Mouse (Mus musculus): ENCODE measurements at regions not wholly inside any gene's neighbourhood (a gene's known extent, or its start where the extent isn't known, plus 50 kb on each side); places are given as distances from the start of the nearest gene placed in this dataset.

DNA sequence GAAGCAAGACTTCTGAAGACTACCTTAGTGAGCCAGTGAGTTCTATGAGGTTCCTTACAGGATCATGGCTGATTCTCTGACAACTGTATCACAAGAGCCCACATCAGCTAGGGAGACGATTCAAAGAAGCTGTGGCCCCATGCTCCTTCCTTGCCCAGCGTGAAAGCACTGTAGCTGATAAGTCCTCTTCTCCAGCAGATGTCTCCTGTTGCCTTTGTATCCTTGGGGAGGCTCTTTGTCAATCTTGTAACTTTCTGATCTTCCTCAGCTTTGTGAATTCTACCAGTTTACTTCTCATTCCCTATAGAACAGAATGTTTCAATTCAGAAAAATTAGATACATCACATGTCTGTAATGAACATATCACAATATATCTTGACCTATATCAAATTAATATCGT lies 584.0 kb upstream of the Tbl1xr1 start:
- H3K27me3 ChIP-seq (replicated peaks): no peaks in the 10 kb centered on the region
- WGBS: 63% methylated on average over 3 of the region's 3 CpGs
- ATAC-seq (replicated peaks): no peak
- no peak overlapping the region for H3K4me2 ChIP-seq
- H3K36me3 ChIP-seq (replicated peaks): no peaks in the 10 kb centered on the region
- peaks cover 13% of the 10 kb centered on the region for H3K4me1 ChIP-seq
- H3K9me3 ChIP-seq: no peaks in the 10 kb centered on the region
- no peak overlapping the region for H3K27ac ChIP-seq
- H3K4me3 ChIP-seq: no peak overlapping the region
- H3K9ac ChIP-seq: no peak overlapping the region

- H3K27me3 ChIP-seq (replicated peaks): no peaks in the 10 kb centered on the region
- 0 out of 2 replicates have a peak, but pooled peaks have one; percentile 32 for ATAC-seq (replicated peaks)
- H3K27ac ChIP-seq: no peak overlapping the region
- H3K4me3 ChIP-seq: no peak overlapping the region
- no peak overlapping the region for H3K4me2 ChIP-seq
- WGBS: 72% methylated on average over 6 of the region's 6 CpGs
- H3K9me3 ChIP-seq: no peaks in the 10 kb centered on the region
- no peaks in the 10 kb centered on the region for H3K36me3 ChIP-seq (replicated peaks)
- H3K4me1 ChIP-seq: peaks cover 13% of the 10 kb centered on the region
- H3K9ac ChIP-seq: no peak overlapping the region
Observed at GRCm38 (mm10) chr3:21493384-21493783, 583.1 kb upstream of the Tbl1xr1 start.

- Histone ChIP-seq H3K4me2 (no peak overlapping the region), H3K27ac (peak overlapping the region; percentile 66), H3K4me3 (no peak overlapping the region), H3K4me1 (peaks cover 13% of the 10 kb centered on the region), H3K9ac (no peak overlapping the region), H3K36me3 (replicated peaks) (no peaks in the 10 kb centered on the region), H3K27me3 (replicated peaks) (no peaks in the 10 kb centered on the region), H3K9me3 (no peaks in the 10 kb centered on the region)
- ATAC-seq (replicated peaks): peak; percentile 78
- 34% methylated on average over 3 of the region's 3 CpGs for WGBS
Observed at GRCm38 (mm10) chr3:21494904-21495303, 581.5 kb upstream of the Tbl1xr1 start.

GRCm38 (mm10) chr3:21495651-21496050 lies 580.8 kb upstream of the Tbl1xr1 start:
- Histone ChIP-seq H3K36me3 (replicated peaks) (no peaks in the 10 kb centered on the region), H3K4me2 (no peak overlapping the region), H3K27me3 (replicated peaks) (no peaks in the 10 kb centered on the region), H3K4me1 (peaks cover 13% of the 10 kb centered on the region), H3K9me3 (no peaks in the 10 kb centered on the region), H3K4me3 (no peak overlapping the region), H3K27ac (peak overlapping the region; percentile 66), H3K9ac (no peak overlapping the region)
- ATAC-seq (replicated peaks): no peak
- 64% methylated on average over 5 of the region's 5 CpGs for WGBS

DNA sequence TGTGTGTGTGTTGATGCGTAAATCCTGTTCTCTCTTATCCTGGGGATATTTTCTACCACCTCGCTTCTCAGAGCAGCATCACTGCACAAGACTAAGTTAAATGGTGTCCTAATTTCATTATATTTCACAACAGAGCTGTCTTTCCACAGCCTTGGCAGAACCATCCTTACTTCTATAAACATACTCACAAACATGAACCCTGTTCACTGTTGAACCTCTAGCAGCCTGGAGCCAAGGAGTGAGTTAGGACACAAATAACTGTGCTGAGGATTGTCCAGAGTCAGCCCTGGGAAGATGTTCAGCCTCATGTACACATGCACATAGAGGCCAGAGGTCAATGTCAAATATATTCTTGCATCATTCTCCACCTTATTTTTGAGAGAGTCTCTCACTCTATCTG lies 580.3 kb upstream of the Tbl1xr1 start:
- no peak overlapping the region for H3K4me3 ChIP-seq
- no peak overlapping the region for H3K27ac ChIP-seq
- no peak overlapping the region for H3K9ac ChIP-seq
- H3K9me3 ChIP-seq: no peaks in the 10 kb centered on the region
- H3K4me1 ChIP-seq: peaks cover 13% of the 10 kb centered on the region
- no peak for ATAC-seq (replicated peaks)
- H3K27me3 ChIP-seq (replicated peaks): no peaks in the 10 kb centered on the region
- 75% methylated on average over 2 of the region's 2 CpGs for WGBS
- no peak overlapping the region for H3K4me2 ChIP-seq
- H3K36me3 ChIP-seq (replicated peaks): no peaks in the 10 kb centered on the region

DNA sequence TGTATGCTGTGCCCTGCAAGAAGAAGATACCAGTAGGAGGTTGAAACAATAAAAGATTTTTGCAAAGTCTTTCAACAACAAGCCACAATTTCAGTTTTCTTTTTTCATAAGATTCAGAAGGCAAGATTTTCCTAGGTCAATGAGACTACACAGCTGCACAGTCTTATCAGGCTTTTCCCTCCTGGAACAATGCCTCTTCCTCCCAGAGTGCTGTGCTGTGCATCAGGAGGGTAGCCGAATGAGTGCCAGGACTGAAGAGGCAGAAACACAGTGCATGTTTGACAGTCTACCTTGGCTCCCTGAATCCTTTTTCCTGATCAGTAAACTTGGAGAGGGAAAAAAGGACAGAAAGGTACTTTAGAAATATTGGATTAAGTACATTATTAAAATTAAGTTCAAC lies 579.4 kb upstream of the Tbl1xr1 start:
- Histone ChIP-seq H3K9me3 (no peaks in the 10 kb centered on the region), H3K4me2 (no peak overlapping the region), H3K36me3 (replicated peaks) (no peaks in the 10 kb centered on the region), H3K27ac (no peak overlapping the region), H3K4me3 (no peak overlapping the region), H3K4me1 (peaks cover 13% of the 10 kb centered on the region), H3K9ac (no peak overlapping the region), H3K27me3 (replicated peaks) (no peaks in the 10 kb centered on the region)
- 59% methylated on average over 1 of the region's 1 CpGs for WGBS
- ATAC-seq (replicated peaks): no peak

GRCm38 (mm10) chr3:21507655-21508054 lies 568.8 kb upstream of the Tbl1xr1 start:
- Histone ChIP-seq H3K27me3 (replicated peaks) (no peaks in the 10 kb centered on the region), H3K4me1 (no peaks in the 10 kb centered on the region), H3K27ac (no peak overlapping the region), H3K4me3 (no peak overlapping the region), H3K36me3 (replicated peaks) (no peaks in the 10 kb centered on the region), H3K9me3 (peaks cover 25% of the 10 kb centered on the region), H3K9ac (no peak overlapping the region), H3K4me2 (no peak overlapping the region)
- ATAC-seq (replicated peaks): no peak
- WGBS: 98% methylated on average over 2 of the region's 2 CpGs

- no peaks in the 10 kb centered on the region for H3K4me1 ChIP-seq
- H3K4me3 ChIP-seq: no peak overlapping the region
- H3K36me3 ChIP-seq (replicated peaks): no peaks in the 10 kb centered on the region
- H3K27me3 ChIP-seq (replicated peaks): no peaks in the 10 kb centered on the region
- ATAC-seq (replicated peaks): no peak
- H3K27ac ChIP-seq: no peak overlapping the region
- peaks cover 19% of the 10 kb centered on the region for H3K9me3 ChIP-seq
- no peak overlapping the region for H3K9ac ChIP-seq
- H3K4me2 ChIP-seq: no peak overlapping the region
- WGBS: 87% methylated on average over 4 of the region's 4 CpGs
Observed at GRCm38 (mm10) chr3:21512081-21512480, 564.4 kb upstream of the Tbl1xr1 start.

DNA sequence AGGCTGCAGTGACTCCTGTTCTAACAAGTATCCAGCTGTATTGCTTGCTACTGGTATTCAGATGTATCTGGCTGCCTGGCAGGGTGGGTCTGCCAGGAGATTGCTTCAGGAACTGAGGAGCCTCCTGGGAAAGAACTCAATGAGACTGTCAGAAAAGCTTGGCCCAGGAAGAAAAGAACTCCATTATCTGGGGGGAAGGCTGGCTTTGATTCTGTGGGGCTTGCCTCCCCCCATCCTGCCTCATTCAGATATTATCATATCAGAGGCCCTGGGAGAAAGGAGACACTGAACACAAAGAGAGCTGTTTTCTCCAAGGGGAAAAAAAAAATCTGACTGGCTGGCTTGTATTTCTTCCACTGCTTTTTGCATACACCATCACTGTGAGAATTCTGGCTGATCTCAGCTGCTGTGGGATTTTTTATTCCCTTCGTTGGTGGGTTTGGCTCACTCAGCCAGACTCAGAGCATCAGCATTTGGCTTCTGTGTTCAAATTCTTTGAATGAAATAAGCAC lies 552.0 kb upstream of the Tbl1xr1 start:
- Histone ChIP-seq H3K9ac (no peak overlapping the region), H3K9me3 (peaks cover 5% of the 10 kb centered on the region; the same call in 1 of the 2 replicates), H3K4me2 (no peak overlapping the region), H3K4me3 (no peak overlapping the region), H3K27me3 (replicated peaks) (no peaks in the 10 kb centered on the region), H3K27ac (peak overlapping the region; percentile 68), H3K4me1 (peaks cover 10% of the 10 kb centered on the region), H3K36me3 (replicated peaks) (no peaks in the 10 kb centered on the region)
- WGBS: 0% methylated on average over 1 of the region's 1 CpGs
- ATAC-seq (replicated peaks): peak; percentile 87

- Histone ChIP-seq H3K9ac (no peak overlapping the region), H3K27ac (no peak overlapping the region), H3K4me3 (no peak overlapping the region), H3K4me1 (no peaks in the 10 kb centered on the region), H3K4me2 (no peak overlapping the region), H3K27me3 (replicated peaks) (no peaks in the 10 kb centered on the region), H3K36me3 (replicated peaks) (no peaks in the 10 kb centered on the region), H3K9me3 (no peaks in the 10 kb centered on the region)
- no peak for ATAC-seq (replicated peaks)
- WGBS: 65% methylated on average over 5 of the region's 5 CpGs
Observed at GRCm38 (mm10) chr3:21530862-21531261, 545.6 kb upstream of the Tbl1xr1 start.

GRCm38 (mm10) chr3:21539138-21539537 lies 537.3 kb upstream of the Tbl1xr1 start:
- Histone ChIP-seq H3K27me3 (replicated peaks) (no peaks in the 10 kb centered on the region), H3K9me3 (no peaks in the 10 kb centered on the region), H3K4me3 (no peak overlapping the region), H3K36me3 (replicated peaks) (no peaks in the 10 kb centered on the region), H3K9ac (no peak overlapping the region), H3K4me1 (no peaks in the 10 kb centered on the region), H3K4me2 (no peak overlapping the region), H3K27ac (no peak overlapping the region)
- 57% methylated on average over 2 of the region's 2 CpGs for WGBS
- 0 out of 2 replicates have a peak, but pooled peaks have one; percentile 19 for ATAC-seq (replicated peaks)

DNA sequence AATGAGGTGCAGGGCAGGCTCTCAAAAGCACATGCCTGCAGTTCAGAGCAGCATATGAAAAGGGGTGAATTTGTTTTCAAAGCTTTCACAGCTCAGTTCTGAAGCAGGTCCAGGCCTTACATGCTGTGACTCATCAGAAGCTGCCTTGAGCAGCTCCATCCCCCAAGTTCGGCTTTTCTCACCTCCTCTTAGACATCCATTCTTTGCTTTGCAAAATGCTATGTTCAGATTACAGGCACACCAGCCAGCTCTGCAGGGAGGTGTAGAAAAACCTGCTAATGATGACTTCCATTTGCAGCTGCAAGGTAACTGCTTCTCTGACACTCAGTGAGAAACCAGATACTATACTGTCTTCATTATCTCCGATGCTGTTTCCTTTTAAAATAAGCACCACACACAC lies 532.0 kb upstream of the Tbl1xr1 start:
- Histone ChIP-seq H3K36me3 (replicated peaks) (no peaks in the 10 kb centered on the region), H3K27me3 (replicated peaks) (no peaks in the 10 kb centered on the region), H3K4me3 (no peak overlapping the region), H3K4me2 (no peak overlapping the region), H3K4me1 (peaks cover 14% of the 10 kb centered on the region), H3K9me3 (no peaks in the 10 kb centered on the region), H3K9ac (no peak overlapping the region), H3K27ac (peak overlapping the region; percentile 44; the same call in 1 of the 2 replicates)
- 49% methylated on average over 2 of the region's 2 CpGs for WGBS
- ATAC-seq (replicated peaks): peak; percentile 57

DNA sequence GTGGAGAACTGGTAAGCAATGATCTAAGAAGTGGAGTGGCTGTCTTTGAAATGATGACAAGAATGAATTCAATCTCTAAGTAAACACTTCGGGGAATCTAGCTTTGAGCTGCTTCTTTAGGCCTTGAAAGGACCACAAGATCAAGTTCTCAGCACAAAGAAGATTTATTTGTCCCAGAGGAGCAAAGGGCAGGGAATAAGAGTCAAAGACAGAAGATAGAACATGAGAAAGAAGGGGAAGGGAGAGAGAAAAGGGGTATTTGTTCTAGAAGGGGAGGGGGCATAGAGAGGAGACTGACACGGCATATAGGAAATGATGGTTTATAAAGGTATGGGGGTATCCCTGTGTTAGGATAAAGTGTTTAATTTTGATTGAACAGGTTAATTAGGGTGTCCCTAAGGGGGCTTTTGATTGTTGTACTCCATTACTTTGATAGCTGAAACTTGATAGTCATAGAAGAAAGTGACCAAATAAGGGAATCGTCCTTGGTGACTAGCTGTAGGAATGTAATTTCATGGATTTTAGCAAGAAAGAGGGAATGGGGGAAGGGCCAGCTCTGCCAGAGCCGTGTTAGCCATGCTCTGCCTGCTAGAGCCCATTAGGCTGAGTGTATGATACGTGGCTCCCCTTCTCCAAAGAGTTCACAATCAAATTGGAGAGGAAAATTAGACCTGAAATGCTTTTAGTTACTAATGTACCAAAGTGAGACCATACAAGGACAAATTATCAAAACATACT lies 531.1 kb upstream of the Tbl1xr1 start:
- H3K4me1 ChIP-seq: peaks cover 18% of the 10 kb centered on the region
- no peaks in the 10 kb centered on the region for H3K27me3 ChIP-seq (replicated peaks)
- WGBS: 28% methylated on average over 5 of the region's 5 CpGs
- H3K4me3 ChIP-seq: no peak overlapping the region
- ATAC-seq (replicated peaks): no peak; the same call in 1 of the 2 replicates
- no peaks in the 10 kb centered on the region for H3K36me3 ChIP-seq (replicated peaks)
- H3K9ac ChIP-seq: no peak overlapping the region
- H3K4me2 ChIP-seq: no peak overlapping the region
- H3K27ac ChIP-seq: peak overlapping the region; percentile 44; the same call in 1 of the 2 replicates
- no peaks in the 10 kb centered on the region for H3K9me3 ChIP-seq
